Mouse (Mus musculus): Measurements from ENCODE around the gene Aldh6a1. TPM values are rescaled to one million over a fixed set of nuclear protein-coding genes. Genes with fewer than 3 reads are reported as not detected.

The Aldh6a1 gene
- polyA plus RNA-seq, 1 experiment from 2014 or later, result 25.5 TPM

- Histone ChIP-seq H3K27ac (ENCODE audit: low read depth, low read length) (no peak overlapping the region), H3K4me2 (no peak overlapping the region), H3K9ac (ENCODE audit: low read length) (no peak overlapping the region), H3K4me1 (ENCODE audit: control insufficient read depth, insufficient read depth, low read length) (no peaks in the 10 kb centered on the region), H3K27me3 (ENCODE audit: control insufficient read depth, insufficient read depth, low read length) (no peaks in the 10 kb centered on the region), H3K4me3 (ENCODE audit: low read depth, low read length) (no peak overlapping the region), H3K9me3 (ENCODE audit: control insufficient read depth, low read length) (no peaks in the 10 kb centered on the region), H3K36me3 (ENCODE audit: control insufficient read depth, insufficient read depth, low read length) (no peaks in the 10 kb centered on the region)
- no peak for ATAC-seq (ENCODE audit: low FRiP score)
- WGBS, result 92% methylated on average over 4 of the region's 4 CpGs
- no peak for DNase-seq (ENCODE audit: low spot score, missing footprints)
Observed at GRCm38 (mm10) chr12:84392681-84393080, 58.1 kb downstream of the Aldh6a1 start.

GRCm38 (mm10) chr12:84390336-84390735 is 60.5 kb downstream of the Aldh6a1 start:
- ATAC-seq (ENCODE audit: low FRiP score) (no peak), DNase-seq (ENCODE audit: low spot score, missing footprints) (no peak)
- Histone ChIP-seq H3K4me1 (ENCODE audit: control insufficient read depth, insufficient read depth, low read length) (no peaks in the 10 kb centered on the region), H3K9me3 (ENCODE audit: control insufficient read depth, low read length) (no peaks in the 10 kb centered on the region), H3K4me2 (no peak overlapping the region), H3K4me3 (ENCODE audit: low read depth, low read length) (no peak overlapping the region), H3K27me3 (ENCODE audit: control insufficient read depth, insufficient read depth, low read length) (no peaks in the 10 kb centered on the region), H3K9ac (ENCODE audit: low read length) (no peak overlapping the region), H3K36me3 (ENCODE audit: control insufficient read depth, insufficient read depth, low read length) (no peaks in the 10 kb centered on the region), H3K27ac (ENCODE audit: low read depth, low read length) (no peak overlapping the region)
- 86% methylated on average over 6 of the region's 6 CpGs for WGBS

- Histone ChIP-seq H3K4me1 (ENCODE audit: control insufficient read depth, insufficient read depth, low read length) (no peaks in the 10 kb centered on the region), H3K4me2 (no peak overlapping the region), H3K9me3 (ENCODE audit: control insufficient read depth, low read length) (no peaks in the 10 kb centered on the region), H3K27ac (ENCODE audit: low read depth, low read length) (no peak overlapping the region), H3K27me3 (ENCODE audit: control insufficient read depth, insufficient read depth, low read length) (no peaks in the 10 kb centered on the region), H3K36me3 (ENCODE audit: control insufficient read depth, insufficient read depth, low read length) (no peaks in the 10 kb centered on the region), H3K4me3 (ENCODE audit: low read depth, low read length) (no peak overlapping the region), H3K9ac (ENCODE audit: low read length) (no peak overlapping the region)
- DNase-seq (ENCODE audit: low spot score, missing footprints), result no peak
- WGBS, result 79% methylated on average over 14 of the region's 14 CpGs
- no peak for ATAC-seq (ENCODE audit: low FRiP score)
Observed at GRCm38 (mm10) chr12:84388774-84389400, 61.9 kb downstream of the Aldh6a1 start.

GRCm38 (mm10) chr12:84388097-84388496 is 62.7 kb downstream of the Aldh6a1 start:
- WGBS, result 84% methylated on average over 8 of the region's 8 CpGs
- no peak for DNase-seq (ENCODE audit: low spot score, missing footprints)
- no peak overlapping the region for H3K27ac ChIP-seq (ENCODE audit: low read depth, low read length)

GRCm38 (mm10) chr12:84385408-84385807 is 65.4 kb downstream of the Aldh6a1 start:
- Histone ChIP-seq H3K9me3 (ENCODE audit: control insufficient read depth, low read length) (no peaks in the 10 kb centered on the region), H3K4me3 (ENCODE audit: low read depth, low read length) (no peak overlapping the region), H3K36me3 (ENCODE audit: control insufficient read depth, insufficient read depth, low read length) (no peaks in the 10 kb centered on the region), H3K4me2 (no peak overlapping the region), H3K4me1 (ENCODE audit: control insufficient read depth, insufficient read depth, low read length) (no peaks in the 10 kb centered on the region), H3K27me3 (ENCODE audit: control insufficient read depth, insufficient read depth, low read length) (no peaks in the 10 kb centered on the region), H3K27ac (ENCODE audit: low read depth, low read length) (no peak overlapping the region), H3K9ac (ENCODE audit: low read length) (no peak overlapping the region)
- 93% methylated on average over 4 of the region's 4 CpGs for WGBS
- DNase-seq (ENCODE audit: low spot score, missing footprints) (no peak), ATAC-seq (ENCODE audit: low FRiP score) (no peak)

More at GRCm38 (mm10) chr12:84388097-84388496, 62.7 kb downstream of the Aldh6a1 start:
- Histone ChIP-seq H3K36me3 (ENCODE audit: control insufficient read depth, insufficient read depth, low read length) (no peaks in the 10 kb centered on the region), H3K9ac (ENCODE audit: low read length) (no peak overlapping the region), H3K4me1 (ENCODE audit: control insufficient read depth, insufficient read depth, low read length) (no peaks in the 10 kb centered on the region), H3K27me3 (ENCODE audit: control insufficient read depth, insufficient read depth, low read length) (no peaks in the 10 kb centered on the region), H3K4me3 (ENCODE audit: low read depth, low read length) (no peak overlapping the region), H3K9me3 (ENCODE audit: control insufficient read depth, low read length) (no peaks in the 10 kb centered on the region), H3K4me2 (no peak overlapping the region)
- ATAC-seq (ENCODE audit: low FRiP score), result no peak

- Histone ChIP-seq H3K36me3 (ENCODE audit: control insufficient read depth, insufficient read depth, low read length) (no peaks in the 10 kb centered on the region), H3K9me3 (ENCODE audit: control insufficient read depth, low read length) (no peaks in the 10 kb centered on the region), H3K4me2 (no peak overlapping the region), H3K4me1 (ENCODE audit: control insufficient read depth, insufficient read depth, low read length) (no peaks in the 10 kb centered on the region), H3K27me3 (ENCODE audit: control insufficient read depth, insufficient read depth, low read length) (no peaks in the 10 kb centered on the region), H3K27ac (ENCODE audit: low read depth, low read length) (no peak overlapping the region), H3K4me3 (ENCODE audit: low read depth, low read length) (no peak overlapping the region), H3K9ac (ENCODE audit: low read length) (no peak overlapping the region)
- no peak for DNase-seq (ENCODE audit: low spot score, missing footprints)
- ATAC-seq (ENCODE audit: low FRiP score), result no peak
- 86% methylated on average over 5 of the region's 5 CpGs for WGBS
Observed at GRCm38 (mm10) chr12:84384644-84385081, 66.1 kb downstream of the Aldh6a1 start.

GRCm38 (mm10) chr12:84382369-84382768 is 68.4 kb downstream of the Aldh6a1 start:
- Histone ChIP-seq H3K27me3 (ENCODE audit: control insufficient read depth, insufficient read depth, low read length) (no peaks in the 10 kb centered on the region), H3K4me1 (ENCODE audit: control insufficient read depth, insufficient read depth, low read length) (no peaks in the 10 kb centered on the region), H3K4me2 (no peak overlapping the region), H3K9ac (ENCODE audit: low read length) (no peak overlapping the region), H3K4me3 (ENCODE audit: low read depth, low read length) (no peak overlapping the region), H3K27ac (ENCODE audit: low read depth, low read length) (no peak overlapping the region), H3K9me3 (ENCODE audit: control insufficient read depth, low read length) (no peaks in the 10 kb centered on the region), H3K36me3 (ENCODE audit: control insufficient read depth, insufficient read depth, low read length) (no peaks in the 10 kb centered on the region)
- ATAC-seq (ENCODE audit: low FRiP score) (no peak), DNase-seq (ENCODE audit: low spot score, missing footprints) (no peak)
- 89% methylated on average over 4 of the region's 4 CpGs for WGBS

Other genes starting within 250 kb of the Aldh6a1 start
- 3.4 and 3.9 TPM in 2 replicates for gene Elmsan1, start 232.1 kb downstream of the Aldh6a1 start, polyA plus RNA-seq (2014; fragmentation: Nextera tagmentation; extraction: Ambion mirVana)
- gene Ptgr2, start 165.8 kb downstream of the Aldh6a1 start, polyA plus RNA-seq (2014; fragmentation: Nextera tagmentation; extraction: Ambion mirVana), result 18.6 and 18.8 TPM in 2 replicates
- gene Zfp410, start 134.2 kb downstream of the Aldh6a1 start, polyA plus RNA-seq (2014; fragmentation: Nextera tagmentation; extraction: Ambion mirVana), result 121 and 122 TPM in 2 replicates
- gene Coq6, start 89.3 kb downstream of the Aldh6a1 start, polyA plus RNA-seq (2014; fragmentation: Nextera tagmentation; extraction: Ambion mirVana), result 42.0 and 42.6 TPM in 2 replicates
- gene Fam161b, start 89.2 kb downstream of the Aldh6a1 start, polyA plus RNA-seq (2014; fragmentation: Nextera tagmentation; extraction: Ambion mirVana), result 7.3 and 10.0 TPM in 2 replicates
- gene Entpd5, start 42.0 kb downstream of the Aldh6a1 start, polyA plus RNA-seq (2014; fragmentation: Nextera tagmentation; extraction: Ambion mirVana), result 8.8 and 9.3 TPM in 2 replicates
- 0.70 and 0.81 TPM in 2 replicates for gene Bbof1, start 41.9 kb downstream of the Aldh6a1 start, polyA plus RNA-seq (2014; fragmentation: Nextera tagmentation; extraction: Ambion mirVana)
- gene Rnf113a2, start 33.8 kb downstream of the Aldh6a1 start, polyA plus RNA-seq (2014; fragmentation: Nextera tagmentation; extraction: Ambion mirVana), result 28.0 and 30.8 TPM in 2 replicates
- 42.2 and 45.7 TPM in 2 replicates for gene Lin52, start 418 bp upstream of the Aldh6a1 start, polyA plus RNA-seq (2014; fragmentation: Nextera tagmentation; extraction: Ambion mirVana)
- 0.66 and 0.99 TPM in 2 replicates for gene Vsx2, start 118.8 kb upstream of the Aldh6a1 start, polyA plus RNA-seq (2014; fragmentation: Nextera tagmentation; extraction: Ambion mirVana)
- gene Abcd4, start 166.4 kb upstream of the Aldh6a1 start, polyA plus RNA-seq (2014; fragmentation: Nextera tagmentation; extraction: Ambion mirVana), result 6.4 and 7.6 TPM in 2 replicates
- gene Vrtn, start 190.0 kb upstream of the Aldh6a1 start, polyA plus RNA-seq (2014; fragmentation: Nextera tagmentation; extraction: Ambion mirVana), result 0.05 TPM in 1 of 2 replicates, not detected in the other
- gene Syndig1l, start 247.8 kb upstream of the Aldh6a1 start, polyA plus RNA-seq (2014; fragmentation: Nextera tagmentation; extraction: Ambion mirVana), result 0.22 and 0.37 TPM in 2 replicates